Mouse (Mus musculus) mouse trophoblast stem cell (cell line): ENCODE measurements around the gene Adora2a.
"Not testable (repeated sequence)": the region's sequence is repeated elsewhere in the genome, so short reads cannot be mapped to it uniquely, and the experiment has no call there.

Experiments used
- in situ Hi-C, 2 experiments: fragments of 300-500 bp; cut with MseI, MboI; formaldehyde crosslinking; loops; 2 replicates in 1 of 2; 3 replicates in 1 of 2; pipeline ENCODE4 v1.15.1; 2025

Gene Adora2a

GRCm38 (mm10) chr10:75339377-75339776, 22.7 kb downstream of the Adora2a start:
- in situ Hi-C loops, result no loop called here

GRCm38 (mm10) chr10:75341936-75342335, 25.3 kb downstream of the Adora2a start:
- in situ Hi-C loops, result no loop called here

DNA sequence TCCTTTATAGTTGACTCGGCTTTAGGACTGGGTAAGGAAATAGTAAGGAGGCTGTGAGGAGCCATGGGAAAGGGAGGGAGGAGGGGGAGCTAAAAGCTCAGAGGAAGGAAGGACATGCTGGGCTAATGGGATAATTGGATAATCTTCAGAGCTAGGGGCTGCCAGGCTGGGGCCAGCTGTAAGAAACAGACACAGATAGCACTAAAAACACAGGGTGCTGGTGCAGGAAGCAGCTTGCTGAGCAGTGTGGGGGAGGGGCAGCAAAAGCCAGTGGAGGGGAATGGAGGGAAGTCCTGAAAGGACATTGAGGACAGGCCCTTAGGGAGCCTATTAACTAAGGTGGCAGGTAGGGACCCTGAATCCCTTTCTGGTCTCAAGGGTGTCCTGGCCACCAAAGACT, 27.9 kb downstream of the Adora2a start:
- in situ Hi-C loops, result not testable (repeated sequence)

DNA sequence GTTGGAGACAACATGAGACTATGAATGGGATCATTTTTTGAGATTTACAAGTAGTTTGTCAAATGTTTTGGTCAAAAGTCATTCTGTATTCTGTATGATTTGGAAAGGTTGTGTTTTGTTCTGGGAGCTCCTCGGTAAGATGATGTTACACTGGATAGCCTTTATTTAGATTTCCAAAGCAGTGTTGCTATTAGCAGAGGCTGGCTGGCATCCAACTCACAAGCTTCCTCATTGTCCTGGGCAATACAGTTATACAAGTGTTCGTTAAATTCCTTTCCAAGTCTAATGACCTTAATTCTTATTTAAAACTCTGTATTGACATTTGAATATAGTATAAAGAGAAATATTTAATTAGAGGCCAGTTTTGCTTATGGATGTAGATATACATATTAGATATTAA, 28.6 kb downstream of the Adora2a start:
- in situ Hi-C loops, result no loop called here

- in situ Hi-C loops, result no loop called here
These were observed 33.9 kb downstream of the Adora2a start for GRCm38 (mm10) chr10:75350564-75350963.

GRCm38 (mm10) chr10:75352541-75352940, 35.9 kb downstream of the Adora2a start:
- in situ Hi-C loops, result no loop called here

- in situ Hi-C loops, result not testable (repeated sequence)
These were observed 37.2 kb downstream of the Adora2a start for GRCm38 (mm10) chr10:75353838-75354241.

GRCm38 (mm10) chr10:75355341-75355740, 38.7 kb downstream of the Adora2a start:
- in situ Hi-C loops, result no loop called here

GRCm38 (mm10) chr10:75364214-75364690, 47.6 kb downstream of the Adora2a start:
- in situ Hi-C loops, result not testable (repeated sequence)

GRCm38 (mm10) chr10:75364796-75365195, 48.1 kb downstream of the Adora2a start:
- in situ Hi-C loops, result no loop called here

- in situ Hi-C loops, result no loop called here
These were observed 48.6 kb downstream of the Adora2a start for GRCm38 (mm10) chr10:75365231-75365633.

GRCm38 (mm10) chr10:75373655-75374351, 57.1 kb downstream of the Adora2a start:
- in situ Hi-C loops, result not testable (repeated sequence)

- in situ Hi-C loops, result no loop called here
These were observed 62.0 kb downstream of the Adora2a start for GRCm38 (mm10) chr10:75378688-75379087.
